Mouse (Mus musculus) E14TG2a.4 (cell line): ENCODE measurements around the gene Pitx2.

Experiments used
- CTCF ChIP-seq: conservative IDR thresholded peaks from 2 replicates; pipeline ENCODE4 v1.5.1; 2014; ENCODE audit warnings: low read length
- NANOG ChIP-seq: IDR thresholded peaks from 2 replicates; pipeline ENCODE4 v1.6.1; 2014; ENCODE audit warnings: borderline replicate concordance, low read length, mixed read lengths

GRCm38 (mm10) chr3:129254246-129254645 is 54.6 kb downstream of the Pitx2 start:
- TF ChIP-seq CTCF: no peak
- TF ChIP-seq NANOG: no peak
